Mouse (Mus musculus) forebrain, embryonic 14.5 days (tissue): Measurements from ENCODE around the gene Vmn1r218. TPM values are rescaled to one million over a fixed set of nuclear protein-coding genes. Genes with fewer than 3 reads are reported as not detected.

Source experiments
- ATAC-seq: fragments of 200-750 bp; cut with Nextera tagmentation; 2 replicates; pipeline ENCODE4 v1.8.0; 2017; ENCODE audit warnings: mild to moderate bottlenecking, moderate library complexity
- DNase-seq: peaks from one replicate; pipeline ENCODE4 v3.0.0-alpha.2; 2015; ENCODE audit warnings: low spot score
- H3K27ac ChIP-seq: fragments of 300-500 bp; sonication (generic); 2 replicates; pipeline ENCODE4 v1.5.1; 2014; ENCODE audit warnings: low read depth, mild to moderate bottlenecking, control low read depth, low read length, moderate library complexity
- H3K27me3 ChIP-seq: fragments of 300-500 bp; sonication (generic); replicated peaks from 2 replicates; pipeline ENCODE4 v1.6.1; 2014; ENCODE audit warnings: low read length, control low read depth, mixed read lengths; ENCODE audit not compliant: control insufficient read depth, insufficient read depth
- H3K36me3 ChIP-seq: fragments of 300-500 bp; sonication (generic); 2 replicates; pipeline ENCODE4 v1.6.1; 2014; ENCODE audit warnings: low read length, control low read depth; ENCODE audit not compliant: control insufficient read depth, insufficient read depth
- H3K4me1 ChIP-seq: fragments of 300-500 bp; sonication (generic); 2 replicates; pipeline ENCODE4 v1.6.1; 2014; ENCODE audit warnings: antibody characterized with exemption, low read length, control low read depth; ENCODE audit not compliant: control insufficient read depth, insufficient read depth
- H3K4me2 ChIP-seq: fragments of 300-500 bp; sonication (generic); 2 replicates; pipeline ENCODE4 v1.6.1; 2014; ENCODE audit warnings: mild to moderate bottlenecking, control low read depth, low read length
- H3K4me3 ChIP-seq: fragments of 300-500 bp; sonication (generic); 2 replicates; pipeline ENCODE4 v1.5.1; 2014; ENCODE audit warnings: low read depth, low read length, control low read depth
- H3K9ac ChIP-seq: fragments of 300-500 bp; sonication (generic); 2 replicates; pipeline ENCODE4 v1.6.1; 2014; ENCODE audit warnings: mild to moderate bottlenecking, low read length, control low read depth, moderate library complexity
- H3K9me3 ChIP-seq: fragments of 300-500 bp; sonication (generic); replicated peaks from 2 replicates; pipeline ENCODE4 v1.6.1; 2016; ENCODE audit warnings: low read length, control low read depth, mixed read lengths; ENCODE audit not compliant: control insufficient read depth
- WGBS: fragments of 180-500 bp; shearing (Covaris S2); extraction: QIAGEN DNeasy Blood & Tissue Kit; methylation state at CpG from one replicate; pipeline ENCODE4 v1.1.7; 2014; 5-methylcytosine and 5-hydroxymethylcytosine counted together
- polyA plus RNA-seq: library from polyadenylated mRNA; unstranded; fragments of >200 nt; fragmentation: Nextera tagmentation; extraction: Ambion mirVana; gene quantifications from 2 replicates; pipeline ENCODE4 v1.2.1, GENCODE M21; 2014

The Vmn1r218 gene
- polyA plus RNA-seq, 1 experiment from 2014 or later, result not detected

DNA sequence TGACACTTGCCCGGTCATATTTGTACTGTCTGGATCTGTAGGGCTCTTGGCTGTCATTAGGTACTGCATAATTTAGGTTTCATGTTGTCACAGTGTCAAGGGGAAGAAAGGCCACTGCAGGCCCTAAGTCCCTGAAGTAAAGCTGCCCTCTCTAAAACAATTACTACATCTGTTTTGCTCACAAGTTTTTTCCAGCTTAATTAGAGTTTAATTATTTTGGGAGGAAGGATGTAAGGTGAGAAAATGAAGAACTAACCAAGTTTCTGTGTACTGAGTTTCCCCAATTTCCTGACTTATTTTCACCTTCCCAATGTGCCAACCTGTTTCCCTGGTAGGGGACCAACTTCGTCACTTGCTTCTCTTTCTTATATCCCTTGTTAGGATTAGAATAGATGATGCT lies 54.9 kb downstream of the Vmn1r218 start, which contains the start of gene Vmn1r220:
Vmn1r220 (minus strand) TSS at position 101 of the 400 bp plus-strand sequence.
- H3K4me3 ChIP-seq, result no peak within 1 kb of the TSS
- H3K27me3 ChIP-seq, result no peaks in the 10 kb centered on the region
- H3K4me2 ChIP-seq, result no peak within 1 kb of the TSS
- no peak for DNase-seq
- no peak for ATAC-seq
- no peaks in the 10 kb centered on the region for H3K9me3 ChIP-seq
- H3K27ac ChIP-seq, result no peak within 1 kb of the TSS
- 79% methylated on average over 2 of the region's 2 CpGs for WGBS
- no peak within 1 kb of the TSS for H3K9ac ChIP-seq
- H3K36me3 ChIP-seq, result no peaks in the 10 kb centered on the region
- H3K4me1 ChIP-seq, result no peaks in the 10 kb centered on the region

Other genes with a start within 250 kb of the Vmn1r218 start
- gene Vmn1r212, start 248.9 kb upstream of the Vmn1r218 start, polyA plus RNA-seq, result not detected in 2 replicates
- gene Vmn1r213, start 125.5 kb upstream of the Vmn1r218 start, polyA plus RNA-seq, result not detected in 2 replicates
- not detected in 2 replicates for gene Vmn1r214, start 102.7 kb upstream of the Vmn1r218 start, polyA plus RNA-seq
- not detected in 2 replicates for gene Vmn1r215, start 65.1 kb upstream of the Vmn1r218 start, polyA plus RNA-seq
- not detected in 2 replicates for gene Vmn1r217, start 14.9 kb upstream of the Vmn1r218 start, polyA plus RNA-seq
- gene Vmn1r219, start 26.2 kb downstream of the Vmn1r218 start, polyA plus RNA-seq, result not detected in 2 replicates
- gene Vmn1r220, start 54.8 kb downstream of the Vmn1r218 start, polyA plus RNA-seq, result not detected in 2 replicates
- gene Vmn1r221, start 81.0 kb downstream of the Vmn1r218 start, polyA plus RNA-seq, result not detected in 2 replicates
- gene Vmn1r222, start 102.8 kb downstream of the Vmn1r218 start, polyA plus RNA-seq, result not detected in 2 replicates
- gene Vmn1r223, start 114.0 kb downstream of the Vmn1r218 start, polyA plus RNA-seq, result not detected in 2 replicates
- gene Zfp322a, start 236.1 kb downstream of the Vmn1r218 start, polyA plus RNA-seq, result 49.6 and 59.5 TPM in 2 replicates